Mouse (Mus musculus): ENCODE data around the gene Cpne4.

GRCm38 (mm10) chr9:104796601-104797000, 249.5 kb downstream of the Cpne4 start:
- no peak for TF ChIP-seq TAL1 (IDR thresholded peaks at IDR 0.05; ENCODE audit: low read length)
- no peak for TF ChIP-seq GATA1 (IDR thresholded peaks at IDR 0.05; ENCODE audit: low read length)
